Mouse (Mus musculus): ENCODE results near the gene Nkd1.

Nkd1 gene

DNA sequence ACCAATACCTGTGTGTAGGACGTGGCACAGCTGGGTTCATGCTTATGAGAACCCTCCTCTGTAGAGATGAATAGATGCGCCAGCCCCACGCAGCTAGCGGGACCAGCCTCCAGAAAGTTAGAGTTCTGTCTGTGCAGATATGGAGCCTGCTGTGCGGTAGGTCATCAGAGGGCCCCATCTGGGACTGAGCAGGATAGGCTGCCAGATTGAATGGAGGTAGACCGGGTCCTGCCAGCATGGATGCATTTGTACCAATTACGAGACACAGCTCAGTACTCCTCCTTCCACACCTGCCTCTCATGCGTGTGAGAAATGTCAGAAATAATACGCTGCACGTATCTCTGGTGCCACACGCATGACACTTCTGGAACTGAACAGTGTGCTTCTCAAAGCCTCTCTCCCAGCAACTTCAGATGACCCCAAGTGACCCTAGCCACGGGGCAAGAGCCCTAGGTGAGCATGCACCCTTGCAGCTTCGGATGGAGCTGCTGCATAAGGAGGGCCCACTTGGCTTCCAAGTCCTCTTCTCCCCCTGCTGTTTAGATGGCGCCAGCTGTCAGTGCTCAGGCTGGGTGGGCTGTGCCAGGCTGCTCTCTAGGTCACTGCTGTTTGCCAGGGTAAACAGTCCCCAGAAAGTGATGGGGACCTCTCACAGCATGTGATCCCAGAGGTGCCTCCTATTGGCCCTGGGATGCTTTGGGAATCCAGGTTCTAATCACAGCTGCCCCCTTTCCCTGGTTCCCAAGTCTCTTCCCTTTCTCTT, 57.4 kb downstream of the Nkd1 start:
- no peak for DNase-seq

DNA sequence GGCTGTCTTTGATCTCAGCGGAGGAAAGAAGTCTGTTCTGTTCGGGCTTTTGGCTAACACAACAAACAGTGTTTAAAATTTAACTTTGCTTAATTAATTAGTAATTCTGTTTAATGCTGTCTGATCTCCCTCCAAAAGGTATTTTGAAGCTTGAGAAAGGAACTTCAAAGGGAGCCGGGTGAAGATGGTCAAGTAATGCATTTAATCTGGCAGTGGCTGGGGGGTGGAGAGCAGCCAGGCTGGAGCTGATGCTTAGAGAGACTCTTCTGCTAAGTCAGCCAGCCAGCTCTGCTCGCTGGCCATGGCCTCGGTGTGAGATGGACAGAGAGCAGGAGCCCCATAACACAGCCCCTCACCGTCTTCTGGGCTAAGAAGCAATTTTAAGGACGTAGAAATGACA, 58.1 kb downstream of the Nkd1 start:
- no peak for DNase-seq

GRCm38 (mm10) chr8:88579668-88580330, 58.6 kb downstream of the Nkd1 start:
- peak; percentile 65 for DNase-seq

DNA sequence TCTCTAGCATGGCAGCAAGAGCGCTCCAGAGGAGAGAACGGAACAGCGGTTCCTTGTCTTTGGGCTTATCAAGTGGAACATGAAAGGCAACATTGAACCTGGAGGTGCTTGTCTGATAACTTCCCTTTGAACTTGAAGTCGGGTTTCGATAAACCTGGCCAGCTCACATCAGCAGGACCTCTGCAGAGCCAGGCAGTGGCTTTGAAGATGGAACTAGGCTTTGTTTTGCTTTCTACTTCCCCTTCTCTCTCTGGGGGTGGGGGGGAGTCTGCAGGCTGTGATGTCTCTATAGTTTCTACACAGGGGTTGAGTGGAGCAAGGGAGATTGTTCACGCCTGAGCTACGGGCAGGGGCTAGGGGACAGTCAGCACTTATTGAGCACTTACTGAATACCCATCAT, 59.6 kb downstream of the Nkd1 start:
- DNase-seq: no peak

DNA sequence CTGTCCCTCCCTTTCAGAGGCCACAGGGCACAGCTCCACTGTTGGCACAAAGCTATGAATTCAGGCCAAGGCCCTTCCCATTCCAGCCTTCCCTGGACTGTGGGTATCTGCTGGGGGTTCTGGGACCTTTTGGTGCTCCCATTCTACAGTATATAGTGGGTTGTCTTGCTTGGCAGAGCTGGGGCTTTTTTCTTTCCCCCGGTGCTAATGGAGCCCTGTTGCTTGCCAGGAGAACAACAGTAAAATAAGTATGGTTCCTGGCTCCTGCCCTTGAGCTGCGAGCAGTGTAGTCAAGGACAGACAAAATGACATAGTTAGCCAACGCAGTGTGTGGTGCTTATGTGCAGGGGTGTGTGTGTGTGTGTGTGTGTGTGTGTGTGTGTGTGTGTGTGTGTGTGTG, 62.7 kb downstream of the Nkd1 start:
- no peak for DNase-seq

- no peak for DNase-seq
Observed at GRCm38 (mm10) chr8:88588205-88588889, 67.2 kb downstream of the Nkd1 start.

DNA sequence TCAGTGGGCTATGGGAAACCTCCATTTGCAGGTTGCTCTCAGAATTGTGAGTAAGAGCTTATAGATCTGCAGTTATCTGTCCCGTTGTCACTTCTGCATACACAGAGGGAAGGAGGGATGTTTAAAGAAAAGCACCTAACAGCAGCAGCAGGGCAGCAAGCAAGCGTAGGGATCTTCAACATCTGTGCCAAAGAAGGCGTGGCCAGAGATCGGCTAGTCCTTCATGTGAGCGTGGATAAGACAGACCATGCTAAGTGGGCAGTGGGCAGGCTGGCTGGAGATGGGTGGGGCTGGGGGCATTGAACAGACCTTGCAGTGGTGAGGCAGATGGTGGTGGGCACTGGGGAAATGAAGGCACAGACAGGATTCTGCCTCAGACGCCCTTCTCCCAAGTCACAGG, 69.1 kb downstream of the Nkd1 start:
- DNase-seq: no peak

DNA sequence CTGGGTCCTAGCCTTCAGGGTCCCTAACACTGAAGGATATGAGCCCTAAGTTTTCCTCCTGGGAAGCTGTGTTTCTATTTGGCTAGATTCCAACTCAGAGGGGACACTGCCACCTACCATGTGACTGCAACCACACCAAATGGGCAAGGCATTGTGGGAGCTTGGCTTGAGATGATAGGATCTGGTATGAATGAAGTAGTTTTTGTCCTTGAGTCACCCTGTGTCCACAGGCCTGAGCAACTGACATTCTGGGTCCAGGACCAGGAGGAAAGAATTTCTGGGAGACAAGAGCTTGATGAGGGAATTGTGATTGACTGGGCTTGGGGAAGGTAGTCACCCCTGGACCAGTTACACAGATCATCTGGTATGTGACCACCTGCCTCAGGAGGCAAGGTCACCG, 72.8 kb downstream of the Nkd1 start:
- DNase-seq: no peak

DNA sequence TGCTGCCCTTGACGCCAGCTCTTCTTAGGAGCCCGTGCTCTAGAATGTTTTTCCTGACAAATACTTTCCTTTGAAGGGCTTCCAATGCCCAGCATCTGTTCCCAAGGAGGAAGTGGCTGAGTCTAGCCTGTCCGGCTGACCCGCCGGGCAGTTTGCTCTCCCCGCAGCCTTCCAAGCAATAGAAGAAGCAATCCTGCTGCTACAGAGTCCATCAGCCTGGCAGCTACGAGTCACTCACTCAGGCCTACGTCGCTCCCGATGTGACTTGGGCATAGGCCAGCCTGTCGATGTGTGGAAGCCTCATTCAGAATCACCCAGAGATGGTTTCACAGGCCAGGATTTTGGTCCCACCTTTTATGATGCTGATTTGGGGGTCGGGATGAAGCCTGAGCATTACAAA, 74.9 kb downstream of the Nkd1 start:
- no peak for DNase-seq

GRCm38 (mm10) chr8:88598578-88598977, 77.4 kb downstream of the Nkd1 start:
- no peak for DNase-seq

GRCm38 (mm10) chr8:88599491-88599890, 78.3 kb downstream of the Nkd1 start:
- DNase-seq: peak; percentile 72

DNA sequence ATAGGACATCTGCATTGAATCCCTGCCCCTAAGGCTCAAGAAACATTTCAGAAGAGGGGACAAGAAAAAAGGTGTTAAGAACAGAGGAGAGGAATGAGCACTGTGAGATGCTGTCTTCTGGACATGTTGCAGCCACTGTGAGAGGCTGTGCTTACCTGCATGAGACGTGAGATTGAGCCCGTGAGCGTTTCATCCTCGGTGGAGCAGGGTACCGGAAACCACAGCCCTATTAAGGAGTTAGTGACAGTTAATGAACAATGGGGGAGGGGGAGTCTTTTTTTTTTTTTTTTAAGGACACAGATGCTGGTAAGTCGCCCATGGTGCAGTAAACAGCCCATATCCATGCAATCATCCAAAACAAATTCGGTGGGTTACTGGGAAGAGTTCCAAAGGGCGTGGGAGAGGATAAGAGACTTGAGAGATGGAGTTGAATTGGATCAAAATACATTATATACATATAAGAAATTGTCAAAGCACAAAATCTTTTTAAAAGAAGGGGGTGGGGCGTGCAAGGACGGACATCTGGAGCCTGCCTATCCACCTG, 82.4 kb downstream of the Nkd1 start:
- DNase-seq: no peak

DNA sequence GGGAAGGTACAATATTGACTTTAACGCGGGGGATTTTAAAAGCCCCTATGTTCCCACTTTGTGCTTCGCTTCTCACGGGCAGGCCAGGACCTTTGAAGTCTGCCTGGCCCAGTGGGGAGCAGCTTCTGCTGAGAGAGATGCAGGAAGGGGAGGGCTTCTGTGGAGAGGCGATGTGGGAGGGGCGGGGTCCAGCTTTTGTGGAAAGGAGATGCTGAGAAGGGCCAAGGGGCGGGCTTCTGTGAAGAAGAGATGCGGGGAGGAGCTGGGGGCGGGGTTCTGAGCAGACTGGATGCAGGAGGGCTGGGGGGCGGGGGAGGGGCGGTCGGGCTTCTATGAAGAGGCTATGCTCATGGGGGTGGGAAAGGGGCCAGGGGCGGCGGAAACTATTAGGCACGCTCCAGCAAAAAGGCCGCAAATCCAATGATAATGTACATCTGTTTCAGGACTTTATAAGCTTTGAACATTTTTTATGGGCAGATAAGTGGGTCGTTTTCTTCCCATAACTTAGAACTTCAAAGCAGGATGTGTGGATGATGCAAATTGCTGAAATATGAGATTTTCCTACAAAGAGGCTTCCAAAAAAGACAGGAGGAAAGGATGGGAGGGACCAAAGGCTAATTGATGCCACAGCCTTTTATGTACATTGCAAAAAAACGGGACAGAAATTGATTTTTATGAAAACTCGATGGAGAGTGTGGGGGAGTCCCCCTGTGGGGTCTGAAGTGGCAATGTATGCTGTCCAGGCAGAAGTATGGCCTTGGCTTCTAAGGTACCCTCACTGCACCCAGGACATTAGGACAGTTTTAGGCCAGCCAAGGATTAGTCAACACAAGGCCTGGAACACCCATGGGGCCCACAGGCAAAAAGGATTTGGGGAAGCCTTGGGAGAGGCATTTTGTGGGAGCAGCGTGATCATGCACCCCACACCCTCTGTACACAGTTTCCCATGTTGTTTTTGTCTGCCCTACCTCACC, 83.2 kb downstream of the Nkd1 start:
- DNase-seq: no peak

GRCm38 (mm10) chr8:88605361-88606040, 84.3 kb downstream of the Nkd1 start:
- no peak for DNase-seq

DNA sequence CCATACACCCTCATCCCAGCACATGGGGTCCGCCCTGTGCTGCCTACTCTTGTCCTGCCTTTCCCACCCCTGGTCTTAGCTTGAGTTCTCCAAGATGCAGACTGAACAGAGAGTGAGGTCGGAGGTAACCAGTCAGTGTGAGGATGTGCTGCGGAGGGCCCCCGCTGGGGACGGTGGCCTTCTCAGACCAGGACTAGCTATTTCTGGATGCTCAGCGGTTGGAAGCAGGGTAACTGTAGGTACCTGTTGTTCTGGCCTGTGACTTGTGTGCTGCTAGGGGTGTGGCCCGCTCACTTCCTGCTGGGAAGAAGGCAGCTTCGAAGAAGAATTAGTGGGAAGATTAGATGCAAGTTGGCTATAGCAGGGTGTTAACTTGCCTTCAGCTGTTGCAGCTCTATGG, 87.9 kb downstream of the Nkd1 start:
- no peak for DNase-seq

DNA sequence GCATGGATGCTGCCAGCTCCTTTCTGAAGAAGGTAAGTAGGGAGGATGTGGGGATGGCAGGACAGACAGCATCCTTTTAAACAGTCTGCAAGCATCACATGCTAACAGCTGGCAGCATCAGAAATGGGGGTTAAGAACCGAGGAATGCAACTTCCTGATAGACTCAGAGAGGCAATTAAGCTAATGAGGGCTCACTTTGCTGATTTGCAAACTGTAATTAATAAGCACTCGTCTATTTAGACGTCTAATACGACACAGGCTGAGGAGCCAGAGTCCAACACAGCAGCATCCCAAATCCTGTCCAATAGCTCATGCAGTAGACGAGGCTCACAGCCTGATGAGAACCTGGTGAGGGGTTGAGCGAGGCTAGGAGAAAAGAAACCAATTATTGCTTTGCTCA, 89.1 kb downstream of the Nkd1 start:
- no peak for DNase-seq

DNA sequence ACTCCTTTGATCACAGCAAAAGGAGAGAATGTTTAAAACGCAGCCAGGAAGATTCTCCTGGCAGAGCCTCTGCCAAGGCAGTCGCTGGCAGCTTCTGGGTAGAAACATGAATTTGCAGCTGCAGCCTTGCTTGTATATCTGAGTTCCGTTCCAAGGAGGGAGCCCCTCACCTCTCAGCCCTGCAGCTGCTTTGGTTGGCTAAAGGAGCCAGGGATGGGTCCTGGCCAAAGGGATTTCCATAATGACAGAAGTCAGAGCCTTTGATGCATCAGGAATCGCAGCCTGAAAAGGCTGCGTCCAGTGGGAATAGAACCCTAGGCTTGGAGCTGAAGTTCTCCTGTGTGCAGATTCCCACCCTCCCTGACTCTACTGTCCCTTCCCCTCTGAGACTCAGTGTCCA, 93.8 kb downstream of the Nkd1 start:
- DNase-seq: no peak

- DNase-seq: no peak
Observed at GRCm38 (mm10) chr8:88618612-88619011, 97.5 kb downstream of the Nkd1 start.

- DNase-seq: no peak
Observed at GRCm38 (mm10) chr8:88619513-88619912, 98.4 kb downstream of the Nkd1 start.

DNA sequence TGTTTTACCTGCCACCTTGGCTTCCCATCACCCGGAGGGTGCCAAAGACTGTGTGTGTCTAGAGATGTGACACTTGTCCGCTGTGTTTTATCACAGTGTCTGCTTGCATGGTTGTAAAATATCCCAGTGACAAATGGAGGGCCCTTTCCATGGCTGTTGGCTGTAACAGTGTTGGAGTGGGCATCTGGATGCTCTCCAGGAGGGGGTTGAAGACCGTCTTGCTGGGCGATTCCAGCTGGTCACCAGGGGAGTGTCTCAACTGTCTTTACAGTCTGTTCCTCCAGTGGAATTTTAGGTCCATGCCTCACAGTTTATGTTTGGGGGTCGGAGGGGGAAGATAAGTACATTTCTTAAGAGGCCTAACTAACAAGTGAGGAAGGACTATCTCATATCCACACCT, 99.8 kb downstream of the Nkd1 start:
- DNase-seq: no peak

DNA sequence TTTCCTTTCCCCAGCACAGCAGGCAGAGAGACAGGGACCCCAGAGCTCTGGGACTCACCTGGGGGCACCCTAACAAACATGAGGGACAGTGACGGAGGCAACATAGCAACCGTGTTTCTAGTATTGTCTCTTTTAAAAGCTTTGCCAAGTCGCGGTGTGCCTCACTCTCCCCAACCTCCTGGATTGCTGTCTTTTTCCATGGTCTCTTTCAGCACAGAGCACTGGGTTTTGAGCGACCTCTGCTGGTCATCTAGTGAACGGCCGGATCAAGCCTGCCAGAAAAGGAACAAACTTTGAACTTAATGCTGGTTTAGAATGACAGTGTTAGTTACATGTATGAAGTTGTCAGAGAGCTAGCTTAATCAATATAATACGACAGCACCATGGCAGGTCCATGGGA, 100.3 kb downstream of the Nkd1 start:
- DNase-seq: peak; percentile 80

GRCm38 (mm10) chr8:88623351-88623750, 102.2 kb downstream of the Nkd1 start:
- DNase-seq: peak; percentile 93

Measured in cerebellum, adult 9-11 months (tissue).